Comparison of ENCODE assay signal across 15 mouse cellular contexts in genomic region chr15:7922291-7923037, GRCm38 (mm10).
DNase-seq lines count a peak whose midpoint lies in the region; ATAC-seq and TF ChIP-seq lines count a peak whose summit lies in the region.
"Had no signal": no experiment of that assay in that cellular context is flagged by ENCODE, and none has a peak within 500 bp of the region (broad histone marks: within the 10 kb centered on the region; RNA-seq: fewer than 3 reads in every experiment).

No protein-coding gene starts in this region.

- no peaks in the 10 kb centered on the region for H3K4me1 ChIP-seq in midbrain, postnatal 0 days (ENCODE audit: insufficient read depth, low read length)
- no peaks in the 10 kb centered on the region for H3K4me1 ChIP-seq in midbrain, embryonic 14.5 days (ENCODE audit: control insufficient read depth, insufficient read depth, low read length)
- H3K4me1 ChIP-seq: forebrain, embryonic 10.5 days; intestine, embryonic 15.5 days; liver, embryonic 15.5 days; midbrain, embryonic 10.5 days; stomach, embryonic 15.5 days had no signal

- DNase-seq in kidney, adult 18-20 months, result peak; percentile 3
- DNase-seq in kidney, postnatal 36 days, result no peak
- peak; percentile 70 for DNase-seq in midbrain, postnatal 0 days (ENCODE audit: low spot score)
- no peak for DNase-seq in midbrain, embryonic 14.5 days
- peak; percentile 78 for DNase-seq in cerebellum, adult 9-10 months
- DNase-seq in layer of hippocampus, postnatal 36 days, result peak; percentile 18 to 31
- DNase-seq in lung, postnatal 4 days, result no peak
- DNase-seq in liver, result no peak
- DNase-seq: gastrocnemius, postnatal 14 days; heart, postnatal 14 days had no signal

- H3K27ac ChIP-seq in midbrain, postnatal 0 days (ENCODE audit: low read depth, low read length), result no peak overlapping the region
- H3K27ac ChIP-seq in midbrain, embryonic 14.5 days (replicated peaks; ENCODE audit: low read depth, low read length), result no peak overlapping the region
- H3K27ac ChIP-seq: forebrain, embryonic 10.5 days; intestine, embryonic 15.5 days; liver, embryonic 15.5 days; midbrain, embryonic 10.5 days; stomach, embryonic 15.5 days had no signal

- no peak for TF ChIP-seq CTCF in midbrain, postnatal 0 days (IDR thresholded peaks at IDR 0.05)

- no peak overlapping the region for H3K4me2 ChIP-seq in midbrain, postnatal 0 days (ENCODE audit: low read depth, low read length, poor library complexity, severe bottlenecking)
- no peak overlapping the region for H3K4me2 ChIP-seq in midbrain, embryonic 14.5 days (ENCODE audit: low read length)
- H3K4me2 ChIP-seq: intestine, embryonic 15.5 days; liver, embryonic 15.5 days; stomach, embryonic 15.5 days had no signal

- no peak overlapping the region for H3K4me3 ChIP-seq in midbrain, postnatal 0 days (ENCODE audit: low read depth, low read length)
- H3K4me3 ChIP-seq in midbrain, embryonic 14.5 days (replicated peaks; ENCODE audit: low read depth, low read length), result no peak overlapping the region
- H3K4me3 ChIP-seq: forebrain, embryonic 10.5 days; intestine, embryonic 15.5 days; liver, embryonic 15.5 days; midbrain, embryonic 10.5 days; stomach, embryonic 15.5 days had no signal

- 86% methylated on average over 14 of the region's 14 CpGs for WGBS in midbrain, postnatal 0 days
- WGBS in midbrain, embryonic 14.5 days, result 94% methylated on average over 14 of the region's 14 CpGs

- no peaks in the 10 kb centered on the region for H3K9me3 ChIP-seq in midbrain, postnatal 0 days (ENCODE audit: low read length)
- no peaks in the 10 kb centered on the region for H3K9me3 ChIP-seq in midbrain, embryonic 14.5 days (ENCODE audit: control insufficient read depth, low read length)
- H3K9me3 ChIP-seq: intestine, embryonic 15.5 days; liver, embryonic 15.5 days; midbrain, embryonic 10.5 days; stomach, embryonic 15.5 days had no signal

- H3K27me3 ChIP-seq in midbrain, postnatal 0 days (ENCODE audit: insufficient read depth, low read length), result no peaks in the 10 kb centered on the region
- H3K27me3 ChIP-seq in midbrain, embryonic 14.5 days (ENCODE audit: control insufficient read depth, insufficient read depth, low read length), result no peaks in the 10 kb centered on the region
- H3K27me3 ChIP-seq: intestine, embryonic 15.5 days; liver, embryonic 15.5 days; stomach, embryonic 15.5 days had no signal

- no peaks in the 10 kb centered on the region for H3K36me3 ChIP-seq in midbrain, postnatal 0 days (ENCODE audit: insufficient read depth, low read length)
- no peaks in the 10 kb centered on the region for H3K36me3 ChIP-seq in midbrain, embryonic 14.5 days (ENCODE audit: control insufficient read depth, insufficient read depth, low read length)
- H3K36me3 ChIP-seq: intestine, embryonic 15.5 days; liver, embryonic 15.5 days had no signal

- no peak for ATAC-seq in midbrain, postnatal 0 days (ENCODE audit: low FRiP score)
- ATAC-seq in midbrain, embryonic 14.5 days (ENCODE audit: low FRiP score, low TSS enrichment), result no peak
- ATAC-seq: intestine, embryonic 15.5 days had no signal

- no peak overlapping the region for H3K9ac ChIP-seq in midbrain, postnatal 0 days (replicated peaks; ENCODE audit: low read length, poor library complexity, severe bottlenecking)
- no peak overlapping the region for H3K9ac ChIP-seq in midbrain, embryonic 14.5 days (replicated peaks; ENCODE audit: low read length)
- H3K9ac ChIP-seq: intestine, embryonic 15.5 days; liver, embryonic 15.5 days; stomach, embryonic 15.5 days had no signal

Comparison
In these comparisons a context has a peak if more than half of its experiments do, and no peak if none do; other contexts are left out.
1. DNase-seq: peak in kidney, adult 18-20 months (single experiment), midbrain, postnatal 0 days (single experiment), cerebellum, adult 9-10 months (single experiment) and layer of hippocampus, postnatal 36 days (2 of 2); none in kidney, postnatal 36 days (0 of 2), midbrain, embryonic 14.5 days (single experiment), lung, postnatal 4 days (0 of 2) and liver (single experiment).